Comparison of ENCODE assay signal across 7 mouse cellular contexts in the genomic region with DNA sequence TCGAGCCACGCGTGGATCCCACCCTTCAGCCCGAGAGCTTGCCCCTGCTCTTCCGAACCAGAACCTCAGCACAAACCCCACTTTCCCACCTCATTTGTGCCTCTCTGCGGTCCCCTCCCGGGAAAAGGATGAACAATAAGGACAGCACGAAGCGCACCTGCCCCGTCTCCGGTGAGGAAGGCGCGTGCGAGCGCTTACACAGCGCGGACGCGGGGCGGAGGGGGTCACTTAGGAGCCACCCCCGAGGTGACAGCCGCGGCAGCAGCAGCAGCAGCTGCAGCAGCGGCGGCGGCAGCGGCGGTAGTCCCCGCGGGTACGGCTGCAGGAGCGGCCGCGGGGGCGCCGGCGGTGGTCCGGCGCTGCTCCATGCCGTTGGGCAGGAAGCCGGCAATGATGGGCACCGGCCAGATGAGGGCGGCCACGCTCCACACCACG. TPM values are rescaled to one million over a fixed set of nuclear protein-coding genes. Genes with fewer than 3 reads are reported as not detected.
DNase-seq lines count a peak whose midpoint lies in the region; ATAC-seq and TF ChIP-seq lines count a peak whose summit lies in the region.

No protein-coding gene starts in this region.

- H3K36me3 ChIP-seq in heart, embryonic 14.5 days (ENCODE audit: control insufficient read depth, insufficient read depth, low read length): no peaks in the 10 kb centered on the region
- no peaks in the 10 kb centered on the region for H3K36me3 ChIP-seq in kidney, postnatal 0 days (ENCODE audit: insufficient read depth, low read length)

- ATAC-seq in heart, embryonic 14.5 days (ENCODE audit: insufficient number of reproducible peaks, insufficient read depth, low FRiP score, low read depth): peak; percentile 8; the same call in 1 of the 2 replicates
- ATAC-seq in kidney, postnatal 0 days (replicated peaks; ENCODE audit: low FRiP score, low read depth): no peak
- peak; percentile 87 for ATAC-seq in megakaryocyte, adult 5-6 weeks (ENCODE audit: poor library complexity, severe bottlenecking)

- peak; percentile 60 for DNase-seq in CD4-positive helper T cell, adult 2 months (ENCODE audit: low read depth, low spot score)
- peak; percentile 54 for DNase-seq in ES-CJ7 (ENCODE audit: low read depth, low spot score)
- DNase-seq in cerebellum, postnatal 36 days: peak; percentile 84
- DNase-seq in kidney, postnatal 0 days (ENCODE audit: low spot score): peak; percentile 88
- DNase-seq in spleen, adult 12 weeks (ENCODE audit: low spot score): peak; percentile 25

- H3K27ac ChIP-seq in heart, embryonic 14.5 days (replicated peaks in 1 of 2; ENCODE audit: control insufficient read depth in 1 of 2, insufficient read depth in 1 of 2, low read depth in 2 of 2, low read length in 2 of 2): no peak overlapping the region
- H3K27ac ChIP-seq in kidney, postnatal 0 days: no peak overlapping the region

- TF ChIP-seq CTCF in kidney, postnatal 0 days (IDR thresholded peaks at IDR 0.05; ENCODE audit: low read depth): peak; percentile 74

- peaks cover 0 to 11% of the 10 kb centered on the region in 2 experiments; a peak in 2 of 4 replicates for H3K4me1 ChIP-seq in heart, embryonic 14.5 days (ENCODE audit: control insufficient read depth in 2 of 2, insufficient read depth in 2 of 2, low read length in 2 of 2)
- 0 out of 2 replicates have a peak, but pooled peaks cover 6% of the 10 kb centered on the region for H3K4me1 ChIP-seq in kidney, postnatal 0 days (replicated peaks; ENCODE audit: insufficient read depth, low read length)

- peaks cover 30% of the 10 kb centered on the region for H3K27me3 ChIP-seq in heart, embryonic 14.5 days (ENCODE audit: control insufficient read depth, insufficient read depth, low read length)
- H3K27me3 ChIP-seq in kidney, postnatal 0 days (ENCODE audit: insufficient read depth, low read length): 0 out of 2 replicates have a peak, but pooled peaks cover 4% of the 10 kb centered on the region

- no peaks in the 10 kb centered on the region for H3K9me3 ChIP-seq in heart, embryonic 14.5 days (ENCODE audit: control insufficient read depth, low read length)
- no peaks in the 10 kb centered on the region for H3K9me3 ChIP-seq in kidney, postnatal 0 days (replicated peaks; ENCODE audit: low read length)

- H3K4me3 ChIP-seq in heart, embryonic 14.5 days (ENCODE audit: control insufficient read depth in 1 of 2, insufficient read depth in 1 of 2, low read depth in 1 of 2, low read length in 2 of 2): peak overlapping the region; percentile 62 to 72
- H3K4me3 ChIP-seq in kidney, postnatal 0 days (replicated peaks; ENCODE audit: low read depth, low read length): peak overlapping the region; percentile 68

- 1% methylated on average over 45 of the region's 45 CpGs for WGBS in heart, embryonic 14.5 days
- under 1% methylated on average over 45 of the region's 45 CpGs for WGBS in kidney, postnatal 0 days

- H3K4me2 ChIP-seq in heart, embryonic 14.5 days (ENCODE audit: low read length): peak overlapping the region; percentile 98
- H3K4me2 ChIP-seq in kidney, postnatal 0 days (ENCODE audit: low read length): peak overlapping the region; percentile 97

- peak overlapping the region; percentile 67 for H3K9ac ChIP-seq in heart, embryonic 14.5 days (ENCODE audit: low read length)
- peak overlapping the region; percentile 60 for H3K9ac ChIP-seq in kidney, postnatal 0 days (ENCODE audit: low read depth, low read length)

RNA-seq across cellular contexts. Expression of a gene that starts 1.1 kb away (rescaled TPM):
- 6.6 and 7.2 TPM in 2 replicates for polyA plus RNA-seq in heart, embryonic 14.5 days (2014; fragmentation: Nextera tagmentation; extraction: Ambion mirVana)
- 8.2 and 12.2 TPM in 2 replicates for polyA plus RNA-seq in kidney, postnatal 0 days (2015; fragmentation: Nextera tagmentation; extraction: Ambion mirVana)
- total RNA-seq in megakaryocyte, adult 5-6 weeks (2015): 0.22 TPM in 1 of 2 replicates, not detected in the other
- total RNA-seq in megakaryocyte, adult 5-6 weeks (2017): not detected in 2 replicates

RNA-seq across cellular contexts. Expression of a gene that starts 43.6 kb away (rescaled TPM):
- 0.14 TPM in 1 of 2 replicates, not detected in the other for polyA plus RNA-seq in heart, embryonic 14.5 days (2014; fragmentation: Nextera tagmentation; extraction: Ambion mirVana)
- 6.8 and 7.4 TPM in 2 replicates for polyA plus RNA-seq in kidney, postnatal 0 days (2015; fragmentation: Nextera tagmentation; extraction: Ambion mirVana)
- total RNA-seq in megakaryocyte, adult 5-6 weeks (2015): not detected in 2 replicates
- total RNA-seq in megakaryocyte, adult 5-6 weeks (2017): not detected in 2 replicates

Comparison
In these comparisons a context has a peak if more than half of its experiments do, and no peak if none do; other contexts are left out.
1. DNase-seq: peak in every context shown above with its lines; median percentile 88 in kidney, postnatal 0 days; 84 in cerebellum, postnatal 36 days; 60 in CD4-positive helper T cell, adult 2 months; 54 in ES-CJ7; 25 in spleen, adult 12 weeks.